Mouse (Mus musculus): ENCODE data around the gene Nck2.

DNA sequence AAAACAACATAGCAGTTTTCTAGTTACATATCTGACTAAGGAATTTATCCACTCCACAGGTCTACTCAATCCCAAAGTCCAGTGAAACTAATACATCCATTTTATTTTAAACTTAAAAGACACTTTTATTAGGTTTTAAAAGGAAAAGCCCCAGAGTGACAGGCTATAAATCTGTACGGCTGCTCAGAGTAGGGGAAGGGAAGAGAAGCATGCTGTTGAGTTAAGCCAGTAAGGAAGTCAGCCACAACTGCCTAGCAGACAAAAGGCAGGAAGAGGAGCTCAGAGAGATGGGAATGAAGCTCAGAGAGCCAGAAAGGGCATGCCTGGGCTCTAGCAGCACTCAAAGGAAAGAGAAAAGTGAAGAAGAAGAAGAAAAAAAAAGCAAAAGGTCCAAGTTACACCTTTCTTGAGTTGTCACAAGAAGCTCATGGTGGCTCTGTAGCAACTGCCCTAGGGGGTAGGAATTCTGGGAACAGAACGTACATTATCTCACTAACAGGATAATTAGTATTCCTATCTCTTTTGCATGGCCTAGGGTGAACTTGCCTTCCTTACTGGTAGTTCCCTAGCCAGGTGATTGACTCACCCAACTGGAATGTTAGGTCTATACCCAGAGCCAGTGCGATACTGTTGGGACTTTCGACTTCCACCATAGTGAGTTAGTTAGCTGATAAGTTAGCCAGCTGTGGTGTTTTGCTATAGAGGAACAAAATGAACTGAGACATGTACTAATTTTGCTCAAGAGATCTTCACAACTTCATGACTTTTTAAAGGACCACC is 21.2 kb upstream of the Nck2 start:
- no peak for TF ChIP-seq POLR2A (IDR thresholded peaks at IDR 0.05; ENCODE audit: control insufficient read depth, extremely low read depth, insufficient read depth, low read length, poor library complexity)
- TF ChIP-seq CTCF (IDR thresholded peaks at IDR 0.05; ENCODE audit: borderline replicate concordance, control insufficient read depth, extremely low read depth, insufficient read depth, low read length, poor library complexity): no peak
